Mouse (Mus musculus) layer of hippocampus, adult 2 months (tissue): ENCODE data around the gene Lmod1. TPM values are rescaled to one million over a fixed set of nuclear protein-coding genes. Genes with fewer than 3 reads are reported as not detected.
A peak's percentile ranks its signal among the peaks of the same experiment; 100 is the strongest.

Experiments
- DNase-seq, 2 experiments: peaks; one replicate each; pipeline ENCODE4 v3.0.0; 2022; ENCODE audit warnings: low spot score in 2 of 2
- H3K27ac ChIP-seq: fragments of 200-600 bp; 2 replicates; pipeline ENCODE4 v1.8.1; 2022
- H3K4me3 ChIP-seq: fragments of 200-600 bp; 2 replicates; pipeline ENCODE4 v1.8.1; 2022; ENCODE audit warnings: mild to moderate bottlenecking
- CTCF ChIP-seq: fragments of 200-600 bp; conservative IDR thresholded peaks from 2 replicates; pipeline ENCODE4 v1.8.1; 2022; ENCODE audit warnings: antibody characterized with exemption, mild to moderate bottlenecking, moderate library complexity
- long read RNA-seq, 2 experiments: library from polyadenylated mRNA; stranded (forward); transcript quantifications; one replicate each; pipeline ENCODE4 v2.0.0; 2021; ENCODE audit warnings: borderline mapping rate in 2 of 2
- total RNA-seq, 2 experiments: library from RNA; stranded (reverse); gene quantifications; 2 replicates each; pipeline ENCODE4 v1.2.3; 2021

Lmod1 gene
- total RNA-seq = under 1 TPM; 0.39 to 0.61 TPM
- long read RNA-seq, experiment 1 = 0 reads
- long read RNA-seq, experiment 2, partial matches to known transcripts = 2 of 2 reads
- long read RNA-seq, experiment 2, other reads (novel, unspliced or antisense) = 0 of 2 reads

DNA sequence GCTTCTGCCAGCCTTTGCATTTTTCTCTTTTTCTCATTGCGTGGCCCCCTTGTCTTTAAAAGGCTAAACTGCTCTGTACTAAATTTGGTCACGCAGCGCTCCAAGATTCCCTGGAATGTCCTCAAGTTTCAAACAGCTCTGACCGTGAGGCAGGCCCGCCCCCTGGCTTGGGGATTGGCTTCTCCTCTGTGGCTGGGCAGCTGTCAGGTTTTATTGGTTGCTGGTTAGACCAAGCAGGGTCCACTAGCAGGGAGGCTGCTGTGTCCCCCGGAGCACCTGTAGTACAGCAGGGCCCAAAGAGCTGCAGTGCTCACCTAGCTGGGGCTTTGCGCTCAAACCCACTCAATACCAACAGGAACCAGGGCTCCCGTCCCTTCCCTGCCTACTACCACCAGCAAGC lies at the start of gene Lmod1:
Gene Lmod1, plus strand, starts transcription at position 237 of the 400 bp plus-strand sequence.
- H3K4me3 ChIP-seq = no peak within 1 kb of the TSS
- TF ChIP-seq CTCF = no peak
- DNase-seq = no peak
- no peak within 1 kb of the TSS for H3K27ac ChIP-seq

DNA sequence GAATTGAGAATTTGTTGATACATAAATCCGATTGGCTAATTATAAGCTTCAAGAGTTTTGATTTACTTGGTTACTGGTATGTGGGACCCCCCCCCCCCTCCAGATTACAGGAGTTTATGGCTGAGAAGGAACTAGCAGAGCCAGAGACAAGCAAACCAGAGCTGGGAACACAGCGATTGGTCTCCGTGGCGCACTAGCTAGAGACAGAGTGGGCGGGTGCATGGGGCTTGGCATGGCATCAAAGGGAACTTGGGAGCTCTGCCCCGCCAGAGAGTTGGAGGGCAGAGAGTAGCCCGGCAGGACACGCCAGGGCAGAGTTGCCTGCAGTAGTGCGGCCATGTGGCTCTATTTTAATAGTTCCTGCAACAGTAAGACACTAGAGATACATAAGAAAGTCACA lies 44.0 kb upstream of the Lmod1 start:
- DNase-seq = peak; percentile 68 to 71
- TF ChIP-seq CTCF = no peak
- peak overlapping the region; percentile 2; the same call in 1 of the 2 replicates for H3K4me3 ChIP-seq
- peak overlapping the region; percentile 28; the same call in 1 of the 2 replicates for H3K27ac ChIP-seq

DNA sequence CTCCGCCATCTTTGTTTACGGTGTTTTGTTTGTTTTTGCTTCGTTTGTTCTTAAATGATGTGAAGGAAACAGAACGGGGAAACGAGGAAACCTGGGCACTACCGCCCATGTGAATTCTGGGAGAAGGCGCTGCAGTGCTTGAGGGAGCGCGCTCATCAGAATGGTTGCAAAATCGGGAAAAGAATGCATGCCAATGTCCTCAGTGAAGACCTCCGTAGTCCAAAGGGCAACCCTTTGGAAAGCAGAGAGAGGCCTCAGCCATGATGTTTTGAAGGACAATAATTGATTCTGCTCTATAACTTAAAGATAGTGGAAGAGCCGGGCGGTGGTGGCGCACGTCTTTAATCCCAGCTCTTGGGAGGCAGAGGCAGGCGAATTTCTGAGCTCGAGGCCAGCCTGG lies 42.8 kb upstream of the Lmod1 start:
- H3K4me3 ChIP-seq = no peak overlapping the region; the same call in 1 of the 2 replicates
- DNase-seq = no peak
- H3K27ac ChIP-seq = peak overlapping the region; percentile 98; the same call in 1 of the 2 replicates
- no peak for TF ChIP-seq CTCF

DNA sequence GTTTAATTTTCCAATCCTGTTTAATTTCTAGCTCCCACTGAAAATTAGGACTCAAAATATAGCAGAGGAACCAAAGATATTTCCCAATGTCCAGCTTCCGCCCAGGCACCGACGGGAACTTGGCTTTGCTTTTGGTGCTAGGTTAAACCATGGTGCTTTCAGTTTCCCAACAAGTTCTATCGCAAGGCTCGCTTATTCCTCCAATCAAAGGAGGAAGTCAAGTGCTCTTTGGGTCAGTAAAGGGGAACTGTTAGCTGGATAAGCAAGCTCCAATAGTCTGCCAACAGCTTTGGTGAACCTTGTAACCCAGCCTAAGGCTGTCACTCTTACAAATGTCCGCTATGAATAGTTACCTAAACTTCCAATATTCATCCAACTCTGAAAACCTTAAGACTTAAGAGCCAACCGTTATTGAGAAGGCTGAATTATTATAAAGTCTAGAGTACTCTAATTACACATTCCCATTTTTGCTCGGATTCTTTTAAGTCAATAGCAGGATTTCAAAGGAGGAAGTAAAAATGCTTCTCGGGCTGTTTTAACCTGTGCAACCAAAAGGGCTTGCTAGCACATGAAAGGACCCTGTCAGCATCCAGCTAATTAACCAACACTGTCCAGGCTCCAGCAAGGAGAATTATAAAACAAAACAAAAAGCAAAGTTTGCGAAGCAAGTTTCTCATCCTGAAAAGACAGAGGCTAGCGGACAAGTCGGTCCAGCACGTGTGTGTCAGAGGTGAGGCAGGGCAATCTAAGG lies 41.9 kb upstream of the Lmod1 start:
- peak overlapping the region; percentile 98 for H3K27ac ChIP-seq
- TF ChIP-seq CTCF = no peak
- no peak for DNase-seq
- H3K4me3 ChIP-seq = peak overlapping the region; percentile 74

DNA sequence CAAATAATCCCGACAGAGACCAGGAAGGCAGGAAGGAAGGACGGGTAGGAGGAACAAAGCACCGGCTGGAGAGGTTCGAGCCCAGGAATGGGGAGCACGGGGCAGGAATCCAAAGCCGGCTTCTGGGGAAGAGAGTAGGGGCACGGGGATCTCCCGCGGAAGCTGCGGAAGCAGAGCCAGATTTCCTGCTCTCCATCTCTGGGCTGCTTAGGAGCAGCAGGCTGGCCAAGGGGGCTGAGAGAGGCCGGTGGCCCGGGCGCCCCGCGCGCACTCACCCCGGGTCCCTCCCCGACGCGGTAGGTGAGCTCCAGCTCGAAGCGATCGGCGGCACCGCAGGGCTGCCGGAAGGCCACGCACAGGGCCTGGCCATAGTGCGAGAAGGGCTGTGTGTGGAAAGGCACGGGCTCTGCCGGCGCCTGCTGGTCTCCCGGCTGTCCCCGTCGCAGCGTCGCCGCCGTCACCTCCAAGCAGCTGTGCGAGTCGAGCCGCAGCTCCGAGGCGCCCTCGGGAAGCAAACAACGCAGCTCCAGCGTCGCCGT lies 41.3 kb upstream of the Lmod1 start:
- TF ChIP-seq CTCF = no peak
- Histone ChIP-seq H3K4me3 (peak overlapping the region; percentile 74), H3K27ac (peak overlapping the region; percentile 98)
- DNase-seq = peak in 1 of 2 experiments; percentile 28

DNA sequence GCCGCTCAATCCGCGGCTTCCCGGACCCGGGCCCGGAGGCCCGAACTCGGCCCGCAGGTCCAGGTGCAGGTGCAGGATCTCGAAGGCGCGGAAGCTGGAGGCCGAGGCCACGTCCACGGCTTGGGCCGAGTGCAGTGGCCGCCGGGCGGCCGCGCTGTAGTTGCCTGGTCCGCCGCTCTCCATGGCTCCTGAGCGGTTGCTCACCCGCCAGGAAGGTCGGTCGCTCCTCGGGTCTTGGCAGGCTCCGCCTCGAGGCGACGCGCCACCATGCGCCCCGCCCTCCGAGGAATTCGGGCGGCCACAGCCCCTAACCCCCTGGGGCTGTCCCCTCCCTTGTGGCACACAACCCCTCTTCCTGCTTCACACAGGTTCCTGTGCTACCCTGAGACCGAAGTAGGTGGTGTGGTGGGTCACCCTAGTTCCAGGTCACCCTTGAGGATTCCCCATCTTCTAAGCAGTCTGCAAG lies 40.7 kb upstream of the Lmod1 start, which contains the start of gene Rnpep:
Gene Rnpep, minus strand, starts transcription at position 259 of the 466 bp plus-strand sequence.
- peak; percentile 33 to 67 for DNase-seq
- peak within 1 kb of the TSS; percentile 74 for H3K4me3 ChIP-seq
- peak; percentile 32; the same call in 1 of the 2 replicates for TF ChIP-seq CTCF
- H3K27ac ChIP-seq = peak within 1 kb of the TSS; percentile 98

DNA sequence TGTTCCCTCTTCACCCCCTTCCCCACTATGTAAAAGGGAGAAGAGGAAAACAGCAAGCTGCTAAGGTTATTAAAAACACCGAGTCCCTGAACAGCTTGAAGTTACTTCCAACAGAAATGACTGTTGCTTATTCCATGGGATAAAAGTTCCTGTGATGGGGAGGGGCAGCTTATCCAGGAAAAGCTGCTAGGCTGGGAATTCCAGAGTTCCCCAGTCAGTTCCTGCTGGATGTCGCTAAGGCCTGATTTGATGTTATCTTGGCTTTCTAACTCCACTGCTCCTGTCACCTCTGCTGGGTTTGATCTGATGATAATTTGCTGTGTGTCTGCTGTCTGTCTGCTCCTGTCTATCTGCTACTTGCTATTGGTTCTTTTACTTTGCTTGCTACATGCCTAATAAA lies 38.3 kb upstream of the Lmod1 start:
- TF ChIP-seq CTCF = no peak
- Histone ChIP-seq H3K4me3 (no peak overlapping the region), H3K27ac (no peak overlapping the region)
- DNase-seq = no peak

DNA sequence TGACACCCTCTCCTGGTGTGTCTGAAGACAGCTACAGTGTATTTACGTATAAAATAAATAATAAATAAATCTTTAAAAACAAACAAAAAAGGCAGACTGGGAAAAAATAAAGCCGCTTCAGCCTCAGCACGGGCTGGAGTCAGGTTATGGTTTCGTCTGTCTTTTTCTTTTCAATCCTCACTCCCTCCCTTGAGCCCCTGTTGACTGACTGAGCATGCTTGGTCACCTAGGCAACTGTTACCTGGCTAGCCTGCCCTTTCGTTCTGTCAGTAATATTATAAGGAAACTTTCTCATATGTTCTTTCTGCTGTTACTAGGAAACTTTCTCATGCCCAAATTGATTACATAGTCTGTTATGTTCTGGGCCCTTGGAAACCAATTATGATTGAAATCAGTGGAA lies 33.7 kb upstream of the Lmod1 start:
- DNase-seq = no peak
- no peak for TF ChIP-seq CTCF
- Histone ChIP-seq H3K27ac (peak overlapping the region; percentile 72), H3K4me3 (no peak overlapping the region)

DNA sequence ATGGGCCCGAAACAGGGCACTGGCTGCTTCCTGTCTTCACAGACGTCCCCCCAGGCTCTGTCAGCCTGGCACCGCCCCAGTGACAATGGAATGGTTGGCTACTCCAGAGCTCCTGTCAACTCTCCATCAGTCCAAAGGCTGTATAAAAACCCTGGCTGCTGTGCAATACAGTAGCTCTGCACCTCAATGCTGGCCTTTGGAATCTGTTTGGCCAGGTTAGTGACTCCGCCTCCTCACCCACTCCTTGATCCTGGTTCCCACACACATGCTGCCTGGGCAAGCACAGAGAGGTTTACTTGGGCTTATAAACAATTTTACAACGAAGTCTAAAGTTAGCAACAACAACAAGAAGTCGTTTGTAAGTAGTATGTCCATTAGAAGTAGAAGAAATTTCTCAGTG lies 13.3 kb upstream of the Lmod1 start:
- TF ChIP-seq CTCF = no peak

DNA sequence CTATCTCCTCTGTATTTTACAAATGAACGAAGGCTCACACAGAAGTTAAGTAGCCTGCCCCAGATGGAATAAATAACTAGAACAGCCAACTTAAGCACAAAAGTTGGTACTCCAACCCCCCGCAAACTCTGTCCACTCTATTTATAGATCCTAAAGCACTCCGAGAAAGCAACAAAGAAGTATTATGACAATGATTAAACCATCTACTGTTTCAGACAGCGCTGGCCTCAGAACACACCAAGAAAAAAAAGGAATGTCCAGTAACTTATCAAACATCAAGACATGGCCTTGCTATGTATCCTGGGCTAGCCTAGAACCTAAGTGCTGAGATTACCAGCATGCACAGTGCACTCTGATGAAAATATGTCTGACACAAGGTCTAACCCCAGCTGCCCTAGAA lies 12.4 kb upstream of the Lmod1 start:
- Histone ChIP-seq H3K4me3 (peak overlapping the region; percentile 90), H3K27ac (no peak overlapping the region)
- DNase-seq = no peak
- TF ChIP-seq CTCF = no peak

More for the DNA sequence above, 13.3 kb upstream of the Lmod1 start:
- no peak for DNase-seq
- Histone ChIP-seq H3K27ac (no peak overlapping the region), H3K4me3 (no peak overlapping the region)

DNA sequence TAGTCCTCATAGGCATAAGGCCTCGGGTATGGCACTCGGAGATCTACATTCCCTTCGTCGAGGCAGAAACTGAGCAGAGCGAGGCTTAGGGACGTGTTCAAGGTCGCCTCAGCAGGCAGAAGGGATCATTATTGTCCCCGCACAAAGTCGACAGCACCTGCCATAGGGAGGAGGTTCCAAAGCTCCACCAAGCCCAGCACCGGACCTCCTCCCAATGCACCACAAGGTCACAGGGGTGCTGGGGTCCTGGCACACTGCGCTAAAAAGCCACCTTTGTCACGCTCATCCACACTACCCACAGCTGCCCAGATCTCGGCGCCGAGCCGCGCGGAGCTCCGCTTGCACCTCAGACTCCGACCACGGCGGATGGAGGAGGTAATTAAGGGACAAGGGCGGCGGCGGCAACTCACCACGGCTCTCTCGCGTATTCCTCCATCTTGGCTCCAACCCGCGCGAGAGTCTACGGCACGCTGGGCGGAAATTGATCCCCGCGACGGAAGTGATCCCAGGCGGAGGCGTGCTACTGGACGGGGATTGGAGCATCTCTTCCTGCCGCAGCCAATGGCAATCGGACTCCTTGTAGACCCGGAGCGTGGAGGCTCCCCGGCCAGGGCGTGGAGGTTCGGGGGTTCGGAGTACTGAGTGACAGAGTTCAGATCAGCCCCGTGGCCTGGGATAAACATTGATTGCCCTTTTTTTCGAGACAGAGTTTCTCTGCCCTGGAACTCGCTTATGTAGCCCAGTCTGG lies 11.1 kb upstream of the Lmod1 start, which contains the start of gene Timm17a:
Gene Timm17a, minus strand, starts transcription at position 495 of the 748 bp plus-strand sequence.
- TF ChIP-seq CTCF = no peak
- H3K27ac ChIP-seq = peak within 1 kb of the TSS; percentile 98
- peak; percentile 94 to 95 for DNase-seq
- H3K4me3 ChIP-seq = peak within 1 kb of the TSS; percentile 90

DNA sequence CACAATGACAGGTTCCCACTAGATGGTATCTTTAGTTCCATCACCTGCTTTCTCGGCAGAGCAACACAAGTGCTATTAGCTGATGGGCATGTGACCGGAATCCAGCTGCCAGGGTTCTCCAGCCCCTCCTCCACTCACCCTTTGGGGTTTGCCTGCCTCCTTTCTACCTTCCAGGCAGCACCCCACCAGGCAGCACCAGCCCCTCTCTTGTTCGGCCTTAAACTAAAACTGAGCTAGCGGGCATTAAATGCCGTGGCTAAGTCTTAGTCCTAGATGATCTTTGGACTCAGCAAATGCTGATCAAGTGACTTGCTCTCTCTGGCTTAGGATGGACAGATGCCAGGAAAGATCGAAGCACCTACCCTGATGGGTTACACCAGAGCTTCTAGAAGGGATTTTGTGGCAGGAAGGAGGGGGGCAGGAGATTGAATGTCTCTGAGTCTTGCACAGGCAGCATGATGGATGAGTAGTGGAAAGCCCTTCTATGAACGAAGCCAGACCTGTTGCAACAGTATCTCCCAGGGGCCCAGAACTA lies 1.2 kb upstream of the Lmod1 start:
- no peak overlapping the region for H3K27ac ChIP-seq
- H3K4me3 ChIP-seq = no peak overlapping the region
- no peak for DNase-seq
- TF ChIP-seq CTCF = no peak
